Mouse (Mus musculus): ENCODE results near the gene Etv6. TPM values are rescaled to one million over a fixed set of nuclear protein-coding genes. Genes with fewer than 3 reads are reported as not detected.

Etv6 gene
- total RNA-seq, 2 experiments from 2014 or later: 6.1 to 6.7 TPM

DNA sequence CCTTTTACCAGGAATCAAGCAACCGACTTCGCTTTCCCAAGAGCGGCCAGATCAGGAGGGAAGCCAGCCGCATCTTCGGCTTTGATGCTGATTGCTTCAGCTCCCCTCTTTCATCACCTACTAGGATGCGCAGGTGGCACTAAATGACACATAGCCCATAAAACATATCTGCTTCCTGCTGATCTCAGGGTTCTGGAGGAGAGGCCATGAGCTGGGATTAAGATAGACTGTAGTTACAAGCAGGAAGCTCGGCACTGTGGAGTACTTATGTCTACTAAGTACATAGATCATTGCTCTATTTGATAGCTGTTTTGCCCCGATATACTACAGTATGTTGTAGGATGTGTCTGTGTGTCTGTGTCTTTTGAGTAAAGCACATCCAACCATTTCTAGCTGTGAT is 68.0 kb downstream of the Etv6 start:
- intact Hi-C loops (cut with DNase I): no loop called here
- DNase-seq: no peak

DNA sequence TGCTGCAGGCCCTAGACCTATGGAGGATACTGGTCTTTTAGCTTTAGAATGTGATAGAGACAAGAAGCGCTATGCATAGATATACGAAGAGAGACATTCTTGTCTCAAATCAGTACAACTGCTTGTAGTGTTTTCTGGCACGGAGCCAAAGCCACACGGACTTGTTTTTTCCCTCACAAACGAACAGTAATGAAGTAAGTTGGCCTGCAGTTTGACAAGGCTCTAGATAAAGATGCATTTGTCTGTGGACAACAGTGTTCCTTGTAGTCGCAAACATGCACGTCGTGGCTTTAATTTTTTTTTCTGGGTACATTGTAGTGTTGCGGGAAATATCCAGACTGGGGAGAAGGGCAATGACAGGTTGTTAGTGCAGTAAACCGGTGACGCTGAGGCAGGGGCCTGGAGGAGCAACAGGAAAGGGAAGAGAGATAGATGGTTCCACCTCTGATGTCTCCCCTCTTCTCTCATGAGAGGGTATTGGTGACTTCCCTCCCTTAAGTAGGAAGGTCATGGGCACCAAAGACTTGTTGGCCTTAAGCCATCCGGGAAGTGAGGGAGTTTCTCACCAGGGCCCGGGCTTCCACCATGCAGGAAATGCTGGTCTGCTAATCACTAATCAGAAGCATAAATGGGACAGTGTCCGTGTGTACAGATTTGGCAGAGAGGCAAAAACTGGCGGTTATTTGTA is 70.2 kb downstream of the Etv6 start:
- intact Hi-C loops (cut with DNase I): no loop called here
- DNase-seq: no peak

DNA sequence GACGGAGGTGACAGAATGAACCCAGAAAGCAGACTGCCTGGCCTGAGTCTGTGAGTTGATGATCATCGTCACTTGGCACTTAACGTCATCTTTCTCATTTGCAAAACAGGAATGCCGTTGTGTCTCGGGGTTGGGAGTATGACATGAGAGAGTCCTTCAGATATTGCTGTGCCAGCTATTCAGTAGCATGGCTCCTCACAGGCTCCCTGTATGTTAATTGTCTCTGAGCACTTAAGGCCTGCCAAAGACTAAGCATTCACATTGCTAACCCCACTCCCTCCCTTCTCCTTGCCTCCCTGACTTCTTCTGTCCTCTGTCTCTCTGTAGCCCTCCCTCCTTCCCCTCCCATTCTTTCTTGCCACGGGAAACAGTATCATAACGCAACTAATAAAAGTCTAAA is 72.2 kb downstream of the Etv6 start:
- DNase-seq: no peak
- intact Hi-C loops (cut with DNase I): no loop called here

DNA sequence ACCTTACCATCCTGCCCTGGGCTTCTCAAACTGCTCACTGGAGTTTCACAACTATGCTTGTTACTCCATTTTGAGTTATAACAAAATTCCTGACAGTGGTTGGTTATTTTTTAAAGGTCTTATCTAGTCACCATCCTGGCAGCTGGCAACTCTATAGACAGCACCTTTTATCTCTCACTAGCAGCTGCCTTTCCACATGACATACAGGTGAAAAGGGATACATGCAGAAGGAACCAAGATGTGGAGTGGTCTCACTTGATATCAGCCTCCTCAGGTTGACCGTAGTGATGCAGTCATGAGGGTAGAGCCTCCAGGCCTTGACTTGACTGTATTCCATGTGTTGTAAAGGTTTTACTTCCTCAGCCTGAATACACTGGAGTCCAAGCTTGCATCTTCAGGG is 74.2 kb downstream of the Etv6 start:
- intact Hi-C loops (cut with DNase I): no loop called here
- DNase-seq: no peak

DNA sequence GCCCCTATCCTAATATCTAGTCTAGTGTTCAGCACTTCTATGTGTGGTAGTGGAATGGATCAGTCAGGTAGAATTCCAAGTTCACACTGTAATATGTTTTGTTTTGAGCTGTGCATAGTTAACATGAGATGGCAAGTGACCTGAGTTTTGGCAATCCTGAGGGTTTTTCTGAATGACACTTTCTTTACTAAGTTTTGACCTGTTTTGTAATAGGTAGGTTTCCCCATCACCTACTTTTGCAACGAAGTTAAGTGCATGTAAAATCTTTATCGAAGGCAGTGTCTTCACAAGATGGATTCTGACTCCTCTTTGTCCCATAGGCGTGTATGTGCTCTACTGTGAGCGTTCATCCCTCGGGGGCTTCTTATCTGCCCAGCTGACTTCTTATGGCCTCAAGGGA is 74.7 kb downstream of the Etv6 start:
- no peak for DNase-seq
- intact Hi-C loops (cut with DNase I): no loop called here

DNA sequence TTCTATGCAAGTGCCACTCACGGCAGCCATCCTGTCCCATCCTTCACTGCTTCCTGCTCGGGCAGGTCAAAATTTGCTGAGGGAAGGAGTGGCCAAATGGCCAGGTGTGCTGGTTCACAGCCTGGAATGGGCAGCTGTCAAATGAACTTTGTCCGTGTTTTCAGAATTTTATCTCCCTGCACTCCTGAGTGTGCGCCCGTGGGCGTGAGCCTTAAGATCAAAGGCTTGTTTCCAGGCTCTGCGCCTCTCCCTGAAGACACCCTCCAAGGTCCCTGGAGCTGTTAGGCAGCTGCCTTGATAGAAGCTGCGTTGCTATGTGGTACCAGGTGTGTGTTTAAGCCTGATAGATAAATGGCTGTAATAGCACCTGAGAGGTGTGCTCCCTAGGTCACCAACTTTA is 76.1 kb downstream of the Etv6 start:
- intact Hi-C loops (cut with DNase I): no loop called here
- no peak for DNase-seq

DNA sequence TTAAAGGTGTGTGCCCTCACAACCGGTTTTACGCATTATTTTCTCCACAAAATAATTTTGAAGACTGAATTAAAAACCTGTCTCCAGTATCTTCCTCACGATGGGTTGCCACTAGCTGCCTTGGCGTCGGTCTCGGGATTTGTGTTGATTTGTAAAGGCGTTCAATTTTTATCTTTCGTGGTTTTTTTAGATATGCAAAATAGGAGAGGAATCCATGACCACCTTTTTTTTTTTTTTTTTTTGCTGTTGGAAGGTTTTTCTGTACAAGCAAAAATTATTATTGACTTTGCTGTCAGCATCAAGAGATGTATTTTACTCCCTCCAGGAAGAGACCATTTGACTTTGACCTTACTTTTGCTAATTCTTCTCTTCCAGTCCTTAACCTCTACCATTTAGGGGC is 77.3 kb downstream of the Etv6 start:
- intact Hi-C loops (cut with DNase I): no loop called here
- no peak for DNase-seq

DNA sequence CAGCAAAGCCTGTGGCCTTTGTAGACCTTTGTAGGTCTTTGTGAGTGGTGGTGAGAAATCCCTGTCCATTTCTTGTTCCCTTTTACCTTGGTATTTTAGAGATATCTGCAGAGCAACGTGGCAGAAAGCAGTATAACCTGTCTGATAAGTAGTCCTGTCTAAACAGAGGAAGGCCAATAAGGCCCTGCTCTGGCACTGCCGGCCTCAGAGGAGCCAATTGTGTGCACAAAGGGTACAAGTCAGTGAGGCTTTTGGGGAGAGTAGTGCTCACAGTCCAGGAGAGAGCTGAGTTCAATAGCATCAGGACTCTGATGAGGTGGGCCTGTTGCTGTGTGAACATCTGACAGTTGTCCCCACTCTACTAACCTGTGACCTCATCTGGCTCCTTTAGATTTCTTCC is 77.7 kb downstream of the Etv6 start:
- intact Hi-C loops (cut with DNase I): no loop called here
- no peak for DNase-seq

DNA sequence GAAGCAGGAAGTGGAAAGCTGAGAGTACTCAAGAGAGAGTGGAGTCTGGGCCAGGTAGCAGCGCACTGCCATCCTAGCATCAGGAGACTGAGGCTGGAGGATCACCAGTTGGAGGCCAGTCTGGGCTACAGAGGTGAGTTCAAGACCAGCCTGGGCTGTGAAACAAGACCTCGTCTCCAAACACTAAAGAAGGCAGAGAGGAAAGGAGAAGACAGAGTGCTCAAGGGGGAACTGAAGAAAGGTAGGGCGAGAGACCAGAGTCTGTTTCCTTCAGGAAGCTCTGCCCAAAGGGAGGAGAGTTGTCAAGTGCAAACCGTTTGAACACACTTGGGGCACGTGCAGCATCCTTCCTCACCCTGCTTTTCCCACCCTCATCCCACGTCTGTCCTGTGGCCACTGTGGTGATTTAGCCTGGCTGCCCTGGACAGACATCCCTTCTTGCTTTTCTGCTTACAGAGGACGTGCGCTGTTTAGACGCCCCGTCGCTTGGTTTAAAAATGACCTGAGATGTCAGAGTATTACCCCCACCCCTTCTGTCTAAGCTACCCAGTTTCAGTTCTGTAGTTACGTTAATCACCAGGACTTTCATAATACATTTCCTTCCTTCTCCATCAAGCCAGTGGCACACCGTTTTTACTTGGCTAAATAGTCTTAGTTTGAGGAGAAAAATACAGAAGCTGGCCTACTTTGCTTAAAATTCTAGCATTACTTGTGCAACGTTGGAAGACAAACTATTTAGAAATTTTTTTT is 79.9 kb downstream of the Etv6 start:
- intact Hi-C loops (cut with DNase I): no loop called here
- no peak for DNase-seq

DNA sequence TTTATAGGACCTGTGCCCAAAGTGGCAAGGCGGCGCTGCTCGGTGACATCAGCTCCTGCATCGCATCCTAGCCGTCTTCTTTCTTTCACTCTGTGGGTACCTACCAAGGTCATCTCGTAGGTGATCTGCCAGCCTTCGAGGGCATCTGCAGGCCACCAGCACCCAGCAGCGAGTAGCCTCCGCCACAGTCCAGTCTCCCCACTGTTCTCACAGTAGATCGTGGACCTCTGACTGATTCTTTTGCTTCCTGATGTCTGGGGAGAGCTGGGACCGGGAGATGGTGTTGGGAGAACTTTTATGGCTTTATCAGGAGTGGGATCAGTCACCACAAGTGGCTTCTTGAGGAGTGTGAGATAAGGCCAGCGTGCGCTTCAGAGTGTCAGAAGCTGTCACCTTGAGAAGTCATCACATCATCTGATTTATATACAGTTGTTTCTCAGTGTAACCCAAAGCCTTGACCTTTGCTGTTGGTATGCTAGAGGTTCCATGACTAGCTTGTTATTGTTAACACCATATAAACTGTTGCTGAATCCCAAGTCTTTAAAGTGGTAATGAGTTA is 82.0 kb downstream of the Etv6 start:
- intact Hi-C loops (cut with DNase I): no loop called here
- DNase-seq: no peak

DNA sequence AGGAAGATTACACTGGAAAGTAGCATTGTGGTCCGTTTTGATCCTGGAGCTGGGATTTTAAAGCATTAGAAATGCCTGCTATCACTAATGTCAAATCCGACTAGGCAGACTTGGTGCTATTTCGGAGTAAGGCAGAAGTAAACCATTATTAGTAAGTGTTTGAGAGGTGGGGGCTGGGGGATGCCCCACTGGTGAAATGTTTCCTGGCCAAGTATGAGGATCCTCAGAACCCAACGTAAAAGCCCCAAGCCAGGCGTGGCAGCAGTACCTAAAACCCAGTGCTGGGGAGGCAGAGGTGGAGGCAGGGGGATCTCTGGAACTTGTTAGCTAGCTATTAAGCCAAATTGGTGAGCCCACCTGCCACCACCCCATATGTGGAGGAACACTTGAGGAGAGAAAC is 83.0 kb downstream of the Etv6 start:
- intact Hi-C loops (cut with DNase I): no loop called here
- DNase-seq: no peak

DNA sequence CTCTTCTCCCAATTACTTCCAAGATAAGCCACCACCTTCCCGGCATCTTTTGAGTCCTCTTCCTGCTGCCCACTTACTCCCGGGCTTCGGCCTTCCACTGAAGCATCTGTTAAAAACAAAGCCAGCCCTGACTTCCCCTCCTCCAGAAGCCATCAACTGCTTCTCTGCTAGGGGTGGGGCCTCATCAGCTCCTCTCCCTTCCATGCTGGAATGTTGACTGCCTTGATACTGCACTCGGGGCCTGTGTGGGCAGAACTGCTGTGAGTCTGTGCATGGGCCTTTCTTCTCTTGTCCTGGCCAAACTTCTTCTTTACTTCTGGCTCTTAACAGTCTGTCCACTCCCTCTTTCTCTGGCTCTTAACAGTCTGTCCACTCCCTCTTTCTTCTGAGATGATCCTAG is 83.6 kb downstream of the Etv6 start:
- intact Hi-C loops (cut with DNase I): no loop called here
- no peak for DNase-seq

DNA sequence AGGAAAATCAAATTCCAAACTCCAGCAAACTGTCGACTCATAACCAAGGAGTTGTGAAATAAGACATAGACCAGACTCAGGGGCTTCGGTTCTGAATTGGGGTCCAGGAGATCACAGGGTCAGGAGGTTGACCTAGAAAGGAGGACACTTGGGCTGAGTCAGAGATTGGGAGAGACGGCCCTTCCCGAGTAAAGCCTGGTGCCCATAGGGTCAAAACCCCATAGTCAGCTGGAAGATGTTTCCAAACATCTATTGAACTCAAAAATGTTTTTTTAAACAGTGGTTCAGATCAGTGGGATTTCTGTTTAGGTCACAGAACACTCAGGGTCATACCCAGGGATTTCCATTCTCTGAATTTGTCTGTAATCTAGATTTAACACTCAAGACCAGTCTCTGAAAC is 84.7 kb downstream of the Etv6 start:
- intact Hi-C loops (cut with DNase I): no loop called here
- no peak for DNase-seq

DNA sequence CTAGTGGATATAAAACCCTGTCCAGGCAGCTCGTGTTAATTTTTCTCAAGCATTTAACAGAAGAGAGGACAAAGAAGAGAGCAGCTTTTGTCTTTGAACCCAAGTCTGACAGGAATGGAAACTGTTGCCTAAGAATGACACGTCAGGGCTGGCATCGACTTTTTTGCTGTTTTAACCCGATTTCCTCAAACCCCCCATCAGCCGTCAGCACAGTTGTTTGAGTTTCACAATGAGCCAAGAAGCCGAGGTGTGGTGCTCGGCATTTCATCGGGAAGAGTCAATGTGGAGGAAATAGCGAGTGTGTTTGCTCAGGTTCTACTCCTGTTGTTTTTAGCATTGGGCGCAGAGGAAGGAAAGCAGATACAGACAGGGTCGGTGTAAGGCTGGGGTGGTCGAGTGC is 85.2 kb downstream of the Etv6 start:
- intact Hi-C loops (cut with DNase I): no loop called here
- DNase-seq: no peak

DNA sequence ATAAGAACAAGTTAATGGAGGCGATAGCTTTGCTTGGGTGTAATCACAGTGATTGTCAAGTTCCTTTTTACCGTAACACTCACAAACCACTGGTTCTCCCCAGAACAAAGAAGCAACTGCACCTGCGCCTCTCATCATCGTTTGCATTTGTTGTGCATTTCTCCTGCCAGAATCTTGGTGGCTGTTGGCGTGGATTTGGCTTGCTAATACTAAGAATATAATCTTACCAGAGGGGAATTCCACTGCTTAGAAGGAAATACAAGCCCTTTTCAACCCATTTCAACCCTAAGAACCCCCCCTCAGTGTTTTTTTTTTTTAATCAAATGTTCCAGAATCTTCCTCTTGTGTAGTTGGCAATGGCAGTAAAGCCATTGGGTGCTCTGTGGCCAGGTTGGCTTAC is 87.4 kb downstream of the Etv6 start:
- DNase-seq: no peak

DNA sequence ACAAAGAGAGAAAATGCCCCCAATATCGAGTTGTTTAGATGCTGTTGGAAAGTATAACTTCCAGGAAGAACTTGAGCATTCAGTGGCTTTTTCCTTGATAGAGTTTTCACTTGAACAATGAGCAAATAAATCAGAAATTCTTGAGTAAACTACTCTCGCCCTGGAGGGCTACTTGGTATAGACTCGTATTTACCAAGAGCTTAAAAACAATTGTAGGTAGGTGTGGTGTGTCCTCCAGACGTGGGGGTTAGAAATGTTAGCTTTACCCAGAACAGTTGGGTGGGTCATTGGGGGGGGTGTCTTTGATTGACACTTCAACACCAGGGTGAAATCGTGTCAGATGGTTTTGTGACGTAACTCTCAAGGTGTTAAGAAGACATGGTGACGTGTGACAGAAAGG is 88.0 kb downstream of the Etv6 start:
- no peak for DNase-seq
- intact Hi-C loops (cut with DNase I): no loop called here

More for the DNA sequence above, 87.4 kb downstream of the Etv6 start:
- intact Hi-C loops (cut with DNase I): no loop called here

DNA sequence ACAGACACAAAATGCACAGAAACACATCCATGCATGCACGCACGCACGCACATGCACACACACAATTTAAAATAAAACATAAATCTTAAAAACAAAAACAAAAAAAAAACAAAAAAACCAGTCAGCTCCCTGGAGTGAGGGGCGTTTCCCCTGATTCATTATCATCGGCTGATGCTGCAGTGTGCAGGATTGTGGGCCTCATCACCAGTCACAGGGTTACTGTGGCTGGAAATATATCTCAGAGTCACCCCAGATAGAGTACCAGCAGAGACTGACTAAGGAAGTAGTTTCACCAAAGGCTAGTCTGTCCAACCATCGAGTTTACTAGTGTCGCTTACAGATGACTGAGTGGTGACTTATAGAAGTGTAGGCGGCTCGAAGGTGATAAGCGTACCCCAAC is 88.8 kb downstream of the Etv6 start:
- DNase-seq: no peak
- intact Hi-C loops (cut with DNase I): no loop called here

DNA sequence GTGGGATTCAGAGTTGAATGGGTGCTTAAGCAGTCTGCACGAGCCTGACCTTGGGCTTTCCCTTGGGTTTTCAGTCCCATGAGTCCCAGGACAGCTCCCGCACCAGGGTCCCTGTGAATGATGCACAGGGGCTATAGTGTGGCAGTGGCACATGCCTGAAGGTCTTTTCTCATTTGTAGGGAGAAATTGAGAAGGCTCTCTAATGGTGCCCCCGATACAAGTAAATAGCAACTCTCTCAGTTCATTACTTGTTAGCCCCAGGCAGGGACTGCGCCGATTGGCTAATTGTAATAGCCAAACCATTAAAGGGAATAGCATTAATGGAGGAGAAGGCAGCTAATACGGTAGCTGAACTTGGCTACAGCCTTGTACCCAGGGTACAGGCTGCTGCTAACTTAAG is 92.5 kb downstream of the Etv6 start:
- DNase-seq: no peak
- intact Hi-C loops (cut with DNase I): no loop called here

DNA sequence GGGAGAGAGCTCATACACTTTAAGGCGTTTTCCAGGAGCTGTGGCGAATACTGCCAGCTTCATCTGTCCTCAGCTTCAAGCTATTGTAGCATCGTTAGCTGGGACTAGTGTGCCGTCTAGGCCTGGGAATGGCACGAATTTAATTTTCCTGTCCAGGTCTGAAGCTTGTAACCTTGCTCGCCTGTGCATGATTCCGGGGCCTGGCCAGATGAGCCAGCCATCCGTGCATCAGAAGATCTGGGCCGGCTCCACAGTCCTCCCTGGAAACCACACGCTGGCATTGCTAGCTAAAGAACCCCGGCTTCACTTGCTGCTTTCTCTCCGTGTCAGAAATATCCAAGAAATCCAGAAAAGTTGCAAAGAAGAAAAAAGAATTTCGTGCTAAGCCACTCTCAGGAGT is 93.1 kb downstream of the Etv6 start:
- intact Hi-C loops (cut with DNase I): no loop called here
- no peak for DNase-seq

DNA sequence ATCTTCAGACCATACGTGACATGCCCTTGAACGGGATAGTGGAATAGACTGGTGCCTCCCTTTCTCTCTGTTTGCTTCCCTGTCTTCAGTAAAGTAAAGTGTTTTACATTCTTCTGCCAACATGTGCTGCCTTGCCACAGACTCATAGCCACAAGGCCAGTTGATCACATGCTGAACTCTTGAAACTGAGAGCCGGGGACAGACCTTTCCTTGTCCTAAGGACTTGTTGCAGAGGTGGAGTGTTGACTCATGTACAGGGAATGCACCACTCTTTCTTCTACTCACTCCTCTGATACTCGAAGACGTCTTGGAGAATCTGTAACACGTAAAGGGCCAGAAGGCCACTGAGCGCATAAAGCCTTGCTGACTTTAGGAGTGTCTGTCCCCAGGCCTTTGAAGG is 94.3 kb downstream of the Etv6 start:
- intact Hi-C loops (cut with DNase I): no loop called here
- DNase-seq: no peak

DNA sequence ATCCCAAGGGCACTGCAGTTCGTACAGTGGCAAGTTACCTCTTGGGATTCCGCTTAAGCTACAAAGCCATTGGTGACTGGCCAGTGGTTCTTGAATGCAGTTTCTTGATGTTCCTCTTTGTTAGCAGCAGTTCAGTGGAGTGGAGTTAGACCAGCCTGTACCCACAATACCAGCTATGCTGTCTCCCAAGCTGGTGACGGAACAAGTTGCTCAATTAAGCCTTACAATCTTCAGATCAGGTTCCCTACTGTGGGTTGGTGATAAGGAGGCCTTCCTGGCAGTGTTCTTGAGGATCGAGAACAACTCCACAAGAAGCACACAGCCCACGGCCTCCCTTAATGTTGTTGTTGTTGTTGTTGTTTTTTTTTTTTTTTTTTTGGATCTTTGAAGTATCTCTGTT is 95.3 kb downstream of the Etv6 start:
- intact Hi-C loops (cut with DNase I): no loop called here
- DNase-seq: no peak

DNA sequence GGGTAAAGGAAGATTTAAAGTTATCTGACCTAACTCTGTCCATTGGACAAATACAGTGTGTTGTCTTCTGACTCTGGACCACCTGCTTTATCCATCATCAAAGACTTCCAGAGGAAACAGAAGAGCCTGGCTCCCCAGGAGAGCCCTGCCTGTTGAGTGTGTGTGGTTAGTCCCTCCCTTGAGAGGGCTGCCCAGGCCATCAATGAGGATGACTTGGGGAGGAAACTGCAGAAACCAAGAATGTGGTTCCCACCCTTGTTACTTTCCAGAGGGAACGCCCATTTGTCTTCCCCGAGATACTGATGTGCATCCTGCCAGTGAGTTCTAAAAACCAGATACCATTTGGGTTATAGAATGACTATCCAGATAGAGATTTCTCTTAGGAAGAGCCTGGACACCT is 96.1 kb downstream of the Etv6 start:
- intact Hi-C loops (cut with DNase I): no loop called here
- no peak for DNase-seq
